Mouse (Mus musculus) cerebellum, adult 8-10 months (tissue): ENCODE measurements at regions not wholly inside any gene's neighbourhood (a gene's known extent, or its start where the extent isn't known, plus 50 kb on each side); places are given as distances from the start of the nearest gene placed in this dataset.

Source experiments
- DNase-seq: peaks from one replicate; pipeline ENCODE4 v3.0.0; 2022

- no peak for DNase-seq
Observed at GRCm38 (mm10) chr7:111322901-111323300, 240.1 kb upstream of the Eif4g2 start.

GRCm38 (mm10) chr7:111319917-111320316, 237.1 kb upstream of the Eif4g2 start:
- no peak for DNase-seq

- DNase-seq, result no peak
Observed at GRCm38 (mm10) chr7:111316479-111316990, 233.7 kb upstream of the Eif4g2 start.

- DNase-seq, result no peak
Observed at GRCm38 (mm10) chr7:111313921-111314320, 231.1 kb upstream of the Eif4g2 start.

GRCm38 (mm10) chr7:111305196-111305595, 222.4 kb upstream of the Eif4g2 start:
- no peak for DNase-seq

GRCm38 (mm10) chr7:111301791-111302488, 219.1 kb upstream of the Eif4g2 start:
- no peak for DNase-seq

- peak; percentile 11 for DNase-seq
Observed at GRCm38 (mm10) chr7:111297174-111297902, 214.5 kb upstream of the Eif4g2 start.

- DNase-seq, result no peak
Observed at GRCm38 (mm10) chr7:111283411-111283955, 200.7 kb upstream of the Eif4g2 start.

- no peak for DNase-seq
Observed at GRCm38 (mm10) chr7:111282314-111282713, 199.5 kb upstream of the Eif4g2 start.

- DNase-seq, result no peak
Observed at GRCm38 (mm10) chr7:111277703-111278102, 194.9 kb upstream of the Eif4g2 start.

GRCm38 (mm10) chr7:111273839-111274238, 191.0 kb upstream of the Eif4g2 start:
- no peak for DNase-seq

GRCm38 (mm10) chr7:111270874-111271273, 188.0 kb upstream of the Eif4g2 start:
- DNase-seq, result no peak

GRCm38 (mm10) chr7:111268197-111268596, 185.4 kb upstream of the Eif4g2 start:
- DNase-seq, result no peak

- DNase-seq, result no peak
Observed at GRCm38 (mm10) chr7:111263302-111263701, 180.5 kb upstream of the Eif4g2 start.

- DNase-seq, result no peak
Observed at GRCm38 (mm10) chr7:111259630-111260574, 177.1 kb upstream of the Eif4g2 start.

GRCm38 (mm10) chr7:111257842-111258241, 175.0 kb upstream of the Eif4g2 start:
- no peak for DNase-seq

GRCm38 (mm10) chr7:111256199-111256598, 173.4 kb upstream of the Eif4g2 start:
- no peak for DNase-seq

- DNase-seq, result peak; percentile 63
Observed at GRCm38 (mm10) chr7:111249606-111250005, 166.8 kb upstream of the Eif4g2 start.

GRCm38 (mm10) chr7:111245488-111245887, 162.7 kb upstream of the Eif4g2 start:
- DNase-seq, result no peak

- no peak for DNase-seq
Observed at GRCm38 (mm10) chr7:111245067-111245466, 162.2 kb upstream of the Eif4g2 start.

- DNase-seq, result no peak
Observed at GRCm38 (mm10) chr7:111243831-111244230, 161.0 kb upstream of the Eif4g2 start.

- DNase-seq, result no peak
Observed at GRCm38 (mm10) chr7:111242646-111243045, 159.8 kb upstream of the Eif4g2 start.

- DNase-seq, result peak; percentile 20
Observed at GRCm38 (mm10) chr7:111241538-111241937, 158.7 kb upstream of the Eif4g2 start.
